Comparison of ENCODE assay signal across 10 mouse cellular contexts in genomic region chr11:78793116-78793515, GRCm38 (mm10). TPM values are rescaled to one million over a fixed set of nuclear protein-coding genes. Genes with fewer than 3 reads are reported as not detected.
DNase-seq lines count a peak whose midpoint lies in the region; ATAC-seq and TF ChIP-seq lines count a peak whose summit lies in the region.
"Had no signal": no experiment of that assay in that cellular context is flagged by ENCODE, and none has a peak within 500 bp of the region (broad histone marks: within the 10 kb centered on the region; RNA-seq: fewer than 3 reads in every experiment).

No protein-coding gene starts in this region.

- TF ChIP-seq POLR2A in thymus, adult 2 months (IDR thresholded peaks at IDR 0.05; ENCODE audit: control insufficient read depth, extremely low read depth, insufficient read depth, low read length, poor library complexity), result no peak

- no peak for DNase-seq in forebrain, embryonic 11.5 days (ENCODE audit: low spot score)
- DNase-seq in left cerebral cortex, adult 2 months (ENCODE audit: extremely low spot score in 1 of 2, low spot score in 2 of 2), result peak; percentile 33 to 58
- DNase-seq in left cerebral cortex, postnatal 10 days (ENCODE audit: extremely low spot score in 1 of 2, low spot score in 2 of 2), result no peak
- peak; percentile 48 for DNase-seq in thymus, adult 2 months
- no peak for DNase-seq in cerebellum, postnatal 14 days
- no peak for DNase-seq in retina, embryonic 14.5 days (ENCODE audit: low spot score)
- DNase-seq: heart, adult 18-20 months; kidney, postnatal 10 days had no signal

- H3K4me1 ChIP-seq in forebrain, embryonic 15.5 days, result peaks cover 36% of the 10 kb centered on the region
- peaks cover 10% of the 10 kb centered on the region for H3K4me1 ChIP-seq in forebrain, embryonic 11.5 days (replicated peaks; ENCODE audit: control insufficient read depth, insufficient read depth, low read length)
- peaks cover 20% of the 10 kb centered on the region for H3K4me1 ChIP-seq in liver, embryonic 15.5 days (replicated peaks)
- peaks cover 31% of the 10 kb centered on the region for H3K4me1 ChIP-seq in thymus, adult 2 months (replicated peaks; ENCODE audit: control insufficient read depth, insufficient read depth, low read length)

- no peaks in the 10 kb centered on the region for H3K36me3 ChIP-seq in forebrain, embryonic 15.5 days
- H3K36me3 ChIP-seq in forebrain, embryonic 11.5 days (ENCODE audit: control insufficient read depth, insufficient read depth, low read length), result no peaks in the 10 kb centered on the region
- no peaks in the 10 kb centered on the region for H3K36me3 ChIP-seq in liver, embryonic 15.5 days (replicated peaks)
- H3K36me3 ChIP-seq in thymus, adult 2 months (ENCODE audit: control insufficient read depth, insufficient read depth, low read length), result no peaks in the 10 kb centered on the region

- H3K9ac ChIP-seq in forebrain, embryonic 15.5 days (replicated peaks), result no peak overlapping the region
- no peak overlapping the region for H3K9ac ChIP-seq in forebrain, embryonic 11.5 days (ENCODE audit: low read length)
- H3K9ac ChIP-seq in liver, embryonic 15.5 days, result no peak overlapping the region

- no peak overlapping the region for H3K4me3 ChIP-seq in forebrain, embryonic 15.5 days
- H3K4me3 ChIP-seq in forebrain, embryonic 11.5 days (ENCODE audit: low read depth, low read length), result no peak overlapping the region
- no peak overlapping the region for H3K4me3 ChIP-seq in left cerebral cortex, adult 2 months
- H3K4me3 ChIP-seq in liver, embryonic 15.5 days (replicated peaks), result no peak overlapping the region
- peak overlapping the region; percentile 54 for H3K4me3 ChIP-seq in thymus, adult 2 months (ENCODE audit: control insufficient read depth, insufficient read depth, low read length)

- no peak for TF ChIP-seq CTCF in left cerebral cortex, adult 2 months (IDR thresholded peaks at IDR 0.05)
- TF ChIP-seq CTCF in thymus, adult 2 months (IDR thresholded peaks at IDR 0.05; ENCODE audit: borderline replicate concordance, control insufficient read depth, extremely low read depth, insufficient read depth, low read length, poor library complexity), result no peak

- H3K27me3 ChIP-seq in forebrain, embryonic 15.5 days, result no peaks in the 10 kb centered on the region
- no peaks in the 10 kb centered on the region for H3K27me3 ChIP-seq in forebrain, embryonic 11.5 days (ENCODE audit: control insufficient read depth, insufficient read depth, low read length)
- H3K27me3 ChIP-seq in liver, embryonic 15.5 days, result no peaks in the 10 kb centered on the region
- H3K27me3 ChIP-seq in thymus, adult 2 months (ENCODE audit: control insufficient read depth, insufficient read depth, low read length), result no peaks in the 10 kb centered on the region

- ATAC-seq in forebrain, embryonic 15.5 days (replicated peaks), result no peak
- ATAC-seq in forebrain, embryonic 11.5 days (replicated peaks; ENCODE audit: low FRiP score), result no peak
- no peak for ATAC-seq in liver, embryonic 15.5 days (ENCODE audit: insufficient read depth)

- H3K4me2 ChIP-seq in forebrain, embryonic 15.5 days (replicated peaks), result no peak overlapping the region
- no peak overlapping the region for H3K4me2 ChIP-seq in forebrain, embryonic 11.5 days (ENCODE audit: low read depth, low read length, severe bottlenecking)
- peak overlapping the region; percentile 54 for H3K4me2 ChIP-seq in liver, embryonic 15.5 days

- 76% methylated on average over 11 of the region's 11 CpGs for WGBS in forebrain, embryonic 15.5 days
- whole genome bisulfite sequencing in forebrain, embryonic 11.5 days, result 82% methylated on average over 11 of the region's 11 CpGs
- WGBS in liver, embryonic 15.5 days (ENCODE audit: insufficient replicate concordance), result 43% methylated on average over 11 of the region's 11 CpGs
- WGBS in thymus, adult 2 months, result 16% methylated on average over 11 of the region's 11 CpGs

- intact Hi-C loops in left cerebral cortex, adult 2 months (cut with DNase I), result loop anchor here (2.0 to 5.0 kb wide), 2 partner anchors 36 to 96 kb away; partner anchors contain the start of gene Nlk
- intact Hi-C loops in left cerebral cortex, postnatal 10 days (cut with DNase I), result no loop called here

- peak overlapping the region; percentile 89 for H3K27ac ChIP-seq in forebrain, embryonic 15.5 days (replicated peaks)
- no peak overlapping the region; the same call in 1 of the 2 replicates for H3K27ac ChIP-seq in forebrain, embryonic 11.5 days (ENCODE audit: low read depth, low read length)
- peak overlapping the region; percentile 80 for H3K27ac ChIP-seq in left cerebral cortex, adult 2 months
- no peak overlapping the region for H3K27ac ChIP-seq in liver, embryonic 15.5 days (replicated peaks)
- H3K27ac ChIP-seq in thymus, adult 2 months (ENCODE audit: control insufficient read depth, insufficient read depth, low read length), result peak overlapping the region; percentile 62

- H3K9me3 ChIP-seq in forebrain, embryonic 15.5 days, result no peaks in the 10 kb centered on the region
- no peaks in the 10 kb centered on the region for H3K9me3 ChIP-seq in forebrain, embryonic 11.5 days (ENCODE audit: control insufficient read depth, low read length)
- H3K9me3 ChIP-seq in liver, embryonic 15.5 days (replicated peaks), result no peaks in the 10 kb centered on the region

RNA-seq across cellular contexts. Expression of gene Lyrm9, which starts 33.3 kb away (rescaled TPM):
- polyA plus RNA-seq in forebrain, embryonic 15.5 days (2015; fragmentation: Nextera tagmentation; extraction: Ambion mirVana), result 29.7 and 32.7 TPM in 2 replicates
- 18.6 and 23.4 TPM in 2 replicates for polyA plus RNA-seq in forebrain, embryonic 11.5 days (2014; fragmentation: Nextera tagmentation; extraction: Ambion mirVana)
- total RNA-seq in left cerebral cortex, adult 2 months (2021), result 10 to 100 TPM; 22.6 to 26.1 TPM
- 10 to 100 TPM; 30.2 to 32.4 TPM for total RNA-seq in left cerebral cortex, postnatal 10 days (2021)
- 10.7 and 14.0 TPM in 2 replicates for polyA plus RNA-seq in liver, embryonic 15.5 days (2015; fragmentation: Nextera tagmentation; extraction: Ambion mirVana)
- polyA plus RNA-seq in thymus, adult 2 months (2012; rRNA removed), result 20.7 and 28.1 TPM in 2 replicates

RNA-seq across cellular contexts. Expression of gene Ccnq, which starts 41.6 kb away (rescaled TPM):
- polyA plus RNA-seq in forebrain, embryonic 15.5 days (2015; fragmentation: Nextera tagmentation; extraction: Ambion mirVana), result 36.4 and 40.4 TPM in 2 replicates
- 35.9 and 43.4 TPM in 2 replicates for polyA plus RNA-seq in forebrain, embryonic 11.5 days (2014; fragmentation: Nextera tagmentation; extraction: Ambion mirVana)
- 10 to 100 TPM; 16.1 to 20.1 TPM for total RNA-seq in left cerebral cortex, adult 2 months (2021)
- total RNA-seq in left cerebral cortex, postnatal 10 days (2021), result 10 to 100 TPM; 18.2 to 19.0 TPM
- 14.8 and 16.5 TPM in 2 replicates for polyA plus RNA-seq in liver, embryonic 15.5 days (2015; fragmentation: Nextera tagmentation; extraction: Ambion mirVana)
- 75.6 and 78.7 TPM in 2 replicates for polyA plus RNA-seq in thymus, adult 2 months (2012; rRNA removed)

Comparison
In these comparisons a context has a peak if more than half of its experiments do, and no peak if none do; other contexts are left out.
1. H3K27ac ChIP-seq: peak in forebrain, embryonic 15.5 days (single experiment), left cerebral cortex, adult 2 months (single experiment) and thymus, adult 2 months (single experiment); none in forebrain, embryonic 11.5 days (single experiment) and liver, embryonic 15.5 days (single experiment).
2. DNase-seq: peak in left cerebral cortex, adult 2 months (2 of 2) and thymus, adult 2 months (single experiment); none in forebrain, embryonic 11.5 days (single experiment), left cerebral cortex, postnatal 10 days (0 of 2), cerebellum, postnatal 14 days (0 of 2) and retina, embryonic 14.5 days (single experiment).